Mouse (Mus musculus) right cerebral cortex, postnatal 14 days (tissue): ENCODE data around the gene Gigyf2.

ENCODE experiments used
- DNase-seq: peaks from one replicate; pipeline ENCODE4 v3.0.0; 2022

The Gigyf2 gene

DNA sequence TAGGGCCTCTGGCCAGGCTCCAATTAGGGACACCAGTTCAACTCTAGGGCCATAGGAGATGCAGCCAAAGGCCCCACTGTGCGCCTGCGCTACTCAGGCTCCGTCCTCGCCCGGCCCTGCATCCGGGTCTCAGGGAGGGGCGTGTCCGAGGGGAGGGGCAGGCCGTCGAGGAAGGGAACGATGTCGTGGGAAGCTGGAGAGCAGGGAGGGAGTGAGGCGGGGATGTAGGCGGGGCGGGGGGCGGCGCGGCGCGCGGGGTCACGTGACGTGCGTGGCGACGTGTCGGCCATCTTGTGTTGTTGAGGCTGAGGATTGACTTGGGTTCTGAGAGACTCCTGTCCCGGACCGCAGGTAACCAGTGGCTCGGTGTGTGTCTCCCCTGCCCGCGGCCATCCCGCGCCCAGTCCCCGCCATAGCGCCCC, at the start of gene Gigyf2:
Gigyf2 (plus strand) TSS at position 257 of the 422 bp plus-strand sequence.
- peak; percentile 95 for DNase-seq

DNA sequence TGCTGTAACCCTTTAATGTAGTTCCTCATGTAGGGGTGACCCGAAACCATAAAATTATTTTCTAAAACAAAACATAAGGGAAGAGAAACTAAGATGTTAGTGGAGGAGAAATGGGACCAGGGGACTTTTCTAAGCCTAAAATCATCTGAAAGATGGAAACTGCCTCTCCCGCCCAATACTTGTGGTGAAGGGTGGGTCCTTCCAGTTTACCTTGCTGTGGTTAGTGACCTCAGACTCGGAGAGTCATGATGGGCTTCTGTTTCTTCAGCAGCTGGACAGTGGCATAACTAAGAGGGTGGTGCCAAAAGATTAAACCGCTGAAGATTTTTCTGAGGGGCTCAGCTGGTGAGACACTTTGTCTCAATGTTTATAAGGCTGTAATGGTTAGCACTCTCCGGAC, 46.5 kb upstream of the Gigyf2 start:
- DNase-seq, result no peak

DNA sequence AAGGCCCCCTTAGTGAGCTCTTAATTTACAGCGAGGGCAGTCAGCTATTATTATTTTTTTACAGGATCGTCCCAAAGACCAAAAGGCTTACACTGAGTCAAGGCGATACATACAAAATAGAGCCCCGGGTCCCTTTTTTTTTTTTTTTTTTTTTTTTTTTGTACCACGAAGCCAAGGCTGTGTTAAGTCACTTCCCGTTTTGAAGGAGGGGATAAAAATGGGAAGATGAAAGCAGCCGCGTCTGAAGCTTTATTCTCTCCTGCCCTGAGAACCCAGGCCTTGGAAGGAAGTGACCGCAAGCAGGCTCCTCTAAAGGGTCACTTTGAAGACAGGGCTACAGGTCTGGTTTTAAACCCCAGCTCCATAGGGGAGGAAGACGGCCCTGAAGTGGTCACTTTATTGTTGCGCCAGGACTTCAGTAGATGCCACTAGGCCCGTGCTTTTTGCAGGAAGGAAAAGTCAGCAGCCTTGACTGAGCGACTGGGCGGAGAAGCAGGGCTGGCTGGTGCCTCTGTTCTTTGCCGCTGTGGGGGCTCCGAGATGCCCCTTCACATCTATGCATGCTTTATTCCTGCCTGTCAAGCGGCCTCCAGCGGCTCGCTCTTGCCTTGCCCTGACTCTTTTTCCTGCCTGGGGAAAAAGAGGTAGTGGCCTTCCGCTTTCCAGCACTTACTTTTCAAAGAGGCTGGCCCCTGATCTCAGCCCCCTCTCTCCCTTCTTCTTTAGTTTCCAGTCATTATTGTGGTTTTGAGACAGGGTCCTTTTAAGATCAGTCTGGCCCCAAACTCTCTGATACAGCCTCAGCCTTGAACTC, 45.0 kb upstream of the Gigyf2 start:
- DNase-seq, result no peak

DNA sequence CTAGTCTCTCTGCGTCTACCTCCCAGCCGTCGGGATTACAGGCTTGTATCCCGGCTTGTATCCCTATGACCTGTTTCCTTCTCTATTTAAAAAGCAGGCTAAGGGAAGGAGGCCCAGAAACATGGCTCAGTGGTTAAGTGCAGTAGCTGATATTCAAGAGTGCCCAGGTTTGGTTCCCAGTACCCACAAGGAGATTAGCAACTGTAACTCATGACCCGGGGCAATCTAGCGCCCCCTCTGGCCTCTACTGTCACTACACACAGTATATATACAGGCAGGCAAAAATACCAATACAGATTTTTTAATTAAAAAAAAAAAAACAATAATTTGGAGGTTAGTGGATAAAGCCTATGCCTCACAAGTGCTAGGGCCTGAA, 44.4 kb upstream of the Gigyf2 start:
- no peak for DNase-seq

DNA sequence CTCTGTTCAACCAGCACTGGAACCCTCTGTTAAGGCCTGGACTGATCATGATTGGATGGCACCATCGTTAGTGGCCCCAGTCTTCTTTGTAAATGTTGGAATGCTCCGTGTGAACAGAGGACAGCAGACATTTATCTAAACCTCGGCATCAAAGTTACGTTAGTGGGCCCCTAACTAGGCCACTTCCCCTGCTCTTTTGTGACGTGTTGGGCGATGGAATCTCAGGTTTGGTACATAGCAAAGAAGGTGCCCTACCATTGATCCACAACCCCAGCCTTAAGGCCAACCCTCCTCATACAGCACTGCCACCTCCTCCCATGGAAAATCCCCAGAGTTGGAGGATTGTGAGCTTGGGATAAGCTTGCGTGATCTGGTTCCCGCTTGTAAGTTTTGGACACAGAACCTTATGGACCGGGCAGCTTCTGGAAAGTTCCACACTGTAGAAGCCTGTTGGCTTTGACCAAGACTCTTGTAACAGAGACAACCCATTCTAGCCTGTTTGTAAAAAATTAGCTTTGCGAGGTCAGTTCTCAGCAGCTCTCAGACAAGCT, 43.3 kb upstream of the Gigyf2 start:
- no peak for DNase-seq

DNA sequence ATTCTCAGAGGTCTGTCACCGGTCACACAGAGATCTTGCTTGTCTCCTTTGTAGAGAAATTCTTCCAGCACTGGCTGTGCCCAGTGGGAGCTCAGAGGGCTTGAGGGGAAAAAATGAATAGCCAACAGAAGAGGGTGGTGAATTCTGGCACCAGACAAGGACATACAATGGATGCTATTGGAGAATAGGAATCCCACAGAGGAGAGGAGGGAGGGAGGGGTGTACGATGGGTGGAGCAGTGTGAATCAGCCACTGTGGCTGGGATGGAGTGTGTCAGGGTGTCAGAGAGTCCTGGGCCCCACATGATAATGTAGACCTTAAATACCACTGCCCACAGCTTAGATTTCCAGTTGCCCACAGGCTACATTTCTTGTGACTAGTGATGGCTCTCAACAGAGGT, 39.7 kb upstream of the Gigyf2 start:
- DNase-seq, result no peak

DNA sequence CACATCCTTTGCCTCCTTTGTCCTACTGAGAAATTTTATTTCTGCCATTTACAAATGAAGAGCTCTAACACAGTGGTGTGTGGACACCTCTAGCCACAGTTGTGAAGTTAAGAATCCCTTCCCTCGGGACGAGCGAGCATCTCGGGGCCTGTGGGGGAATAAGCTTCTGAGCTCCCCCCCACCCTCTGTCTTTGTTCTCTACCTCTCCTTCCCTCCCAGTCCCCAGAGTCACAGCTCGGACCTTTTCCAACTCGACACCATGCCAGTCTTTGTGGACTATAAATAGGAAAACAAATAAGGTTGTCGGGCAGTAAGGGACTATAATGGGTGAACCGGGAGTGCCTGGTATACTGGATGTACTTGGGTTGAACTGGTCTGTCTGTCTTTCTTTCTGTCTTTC, 35.4 kb upstream of the Gigyf2 start:
- DNase-seq, result no peak

DNA sequence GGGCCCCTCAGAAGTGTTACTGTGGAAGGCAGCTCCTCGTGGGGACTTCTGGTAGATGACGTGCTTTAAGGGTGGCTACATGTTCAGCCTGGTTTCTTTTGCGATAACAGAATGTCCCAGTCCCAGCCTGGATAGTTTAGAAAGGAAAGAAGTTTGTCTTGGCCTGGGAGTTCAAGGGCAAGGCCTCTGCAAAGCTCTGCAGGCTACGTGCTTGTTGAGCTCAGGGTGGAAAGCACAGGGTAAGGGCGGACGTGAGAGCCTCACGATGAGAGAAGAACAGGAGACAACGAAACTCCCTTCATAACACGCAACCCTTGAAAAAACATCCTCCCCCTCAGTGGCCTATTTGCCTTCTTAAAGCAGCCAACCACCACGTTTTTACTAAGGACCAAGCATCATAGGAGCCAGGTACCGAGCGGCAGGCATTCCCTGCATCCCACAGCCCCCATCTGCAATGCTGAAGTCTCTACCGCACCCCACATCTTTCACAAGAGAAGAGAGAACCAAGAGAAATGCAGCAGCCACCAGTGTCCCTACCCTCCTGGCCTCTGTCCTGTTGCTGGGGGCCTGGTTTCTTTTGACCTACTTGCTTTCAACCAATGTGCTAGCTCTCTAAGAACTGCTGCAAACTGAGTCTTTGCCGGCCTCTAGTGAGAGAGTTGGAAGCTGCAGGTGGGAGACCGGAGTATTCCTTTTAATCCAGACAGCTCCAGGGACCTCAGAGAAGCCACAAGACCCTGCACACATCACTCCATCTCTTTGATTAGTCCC, 34.2 kb upstream of the Gigyf2 start:
- peak; percentile 39 for DNase-seq

DNA sequence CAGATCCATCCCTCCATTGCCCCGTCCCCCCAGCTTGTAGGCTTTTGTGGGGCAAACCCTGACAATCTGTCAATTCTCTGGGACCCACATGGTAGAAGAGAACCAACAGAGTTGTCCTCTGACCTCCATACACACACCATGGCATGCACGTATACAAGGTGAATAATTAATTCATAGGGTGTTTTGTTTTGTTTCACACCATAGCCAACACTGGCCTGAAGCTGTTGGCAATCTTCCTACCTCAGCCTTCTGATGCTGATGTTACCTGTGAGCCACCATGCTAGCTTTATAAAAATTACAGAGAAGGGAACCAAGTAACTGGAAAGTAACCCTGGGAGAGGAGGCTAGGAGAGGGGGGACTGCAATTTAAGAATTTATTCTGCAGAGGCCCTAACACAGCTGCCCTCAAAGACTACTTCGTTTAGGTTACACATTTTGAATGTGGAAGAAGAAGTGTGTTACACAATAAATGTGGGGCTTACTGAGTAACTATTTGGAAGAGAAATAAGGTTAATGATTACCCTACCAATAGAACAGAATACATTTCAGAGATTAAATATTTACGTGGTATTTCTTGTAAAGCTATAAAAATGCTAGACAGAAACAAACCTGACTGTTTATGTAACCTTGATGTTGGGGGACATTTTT, 32.6 kb upstream of the Gigyf2 start:
- no peak for DNase-seq

DNA sequence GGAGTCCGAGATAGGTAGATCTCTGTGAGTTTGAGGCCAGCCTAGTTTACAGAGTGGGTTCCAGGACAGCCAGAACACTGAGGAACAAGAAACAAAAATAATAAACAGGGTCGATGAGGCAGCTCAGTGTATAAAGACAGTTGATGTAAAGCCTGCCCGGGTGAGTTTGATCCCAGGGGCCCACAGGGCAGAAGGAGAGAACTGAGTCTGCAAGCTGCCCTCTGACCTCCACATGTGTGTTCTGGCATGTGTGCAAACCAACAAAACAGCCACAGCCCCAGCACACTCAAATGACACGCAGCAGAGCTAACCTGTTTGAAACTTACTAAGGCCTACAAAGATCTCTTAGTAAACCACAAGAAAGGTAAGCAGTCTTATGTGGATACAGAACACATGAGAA, 31.8 kb upstream of the Gigyf2 start:
- no peak for DNase-seq

DNA sequence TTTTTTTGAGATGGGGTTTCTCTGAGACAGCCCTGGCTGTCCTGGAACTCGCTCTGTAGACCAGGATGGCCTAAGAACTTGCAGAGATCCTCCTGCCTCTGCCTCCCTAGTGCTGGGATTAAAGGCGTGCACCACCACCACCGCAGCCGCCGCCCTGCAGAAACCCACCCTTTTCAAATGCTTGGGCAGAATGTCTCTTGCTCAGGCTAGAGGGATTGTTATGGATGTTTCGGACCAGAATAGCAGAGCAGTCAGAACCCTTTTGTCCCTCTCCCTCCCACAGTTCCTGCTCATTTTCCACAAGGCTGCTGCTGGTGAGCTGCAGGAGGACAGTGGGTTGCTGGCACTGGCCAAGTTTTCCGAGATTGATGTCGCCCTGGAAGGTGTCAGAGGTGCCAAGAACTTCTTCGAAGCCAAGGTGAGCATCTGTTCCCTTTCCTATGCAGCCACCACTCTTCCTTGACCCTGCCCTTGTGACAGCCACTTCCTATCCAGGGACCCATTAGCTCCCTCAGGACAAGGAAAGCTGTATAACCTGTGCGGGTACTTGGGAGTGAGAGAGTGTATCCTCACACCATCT, 29.4 kb upstream of the Gigyf2 start:
- no peak for DNase-seq

DNA sequence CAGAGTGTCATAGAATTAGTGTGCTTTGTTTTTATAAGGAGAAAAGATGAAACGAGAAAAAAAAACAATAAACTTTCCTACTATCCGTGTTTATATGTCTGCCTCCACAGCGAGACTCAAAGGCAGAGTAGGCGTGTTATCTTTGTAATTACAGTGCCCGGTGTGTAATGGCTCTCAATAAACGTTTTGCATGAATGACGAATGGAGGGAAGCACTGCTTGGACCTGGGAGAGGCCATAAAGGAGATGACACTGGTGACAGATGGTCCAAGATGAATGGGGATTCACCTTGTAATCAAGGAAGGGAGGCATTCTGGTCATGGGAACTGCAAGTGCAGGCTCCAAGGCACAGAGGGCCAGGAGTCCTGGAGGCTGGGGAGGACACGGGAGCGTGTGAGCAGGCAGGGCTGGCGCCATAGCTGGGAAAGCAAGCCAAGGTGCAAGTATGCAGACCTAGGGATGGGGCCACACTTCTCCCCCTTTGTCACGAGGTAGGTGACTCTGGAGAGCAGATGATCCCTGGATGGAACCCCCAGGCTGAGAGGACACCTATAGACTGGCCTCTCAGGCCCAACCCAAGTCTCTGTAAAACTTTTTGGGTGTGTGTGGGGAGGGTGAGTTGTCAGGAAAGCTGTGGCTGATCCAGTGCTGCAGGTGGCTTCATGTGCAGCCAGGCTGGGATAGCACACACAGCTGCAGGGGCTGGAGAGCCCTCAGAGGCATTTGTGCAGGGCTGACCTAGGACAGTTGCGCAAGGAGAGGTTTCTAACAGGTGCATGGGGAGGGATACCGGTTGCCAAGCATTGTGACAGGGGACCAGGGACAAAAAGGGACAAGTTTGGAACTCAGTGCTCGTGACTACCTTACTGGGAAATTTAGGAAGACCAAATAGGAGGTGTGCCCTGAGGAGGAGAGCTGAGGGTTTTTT, 26.2 kb upstream of the Gigyf2 start:
- no peak for DNase-seq

DNA sequence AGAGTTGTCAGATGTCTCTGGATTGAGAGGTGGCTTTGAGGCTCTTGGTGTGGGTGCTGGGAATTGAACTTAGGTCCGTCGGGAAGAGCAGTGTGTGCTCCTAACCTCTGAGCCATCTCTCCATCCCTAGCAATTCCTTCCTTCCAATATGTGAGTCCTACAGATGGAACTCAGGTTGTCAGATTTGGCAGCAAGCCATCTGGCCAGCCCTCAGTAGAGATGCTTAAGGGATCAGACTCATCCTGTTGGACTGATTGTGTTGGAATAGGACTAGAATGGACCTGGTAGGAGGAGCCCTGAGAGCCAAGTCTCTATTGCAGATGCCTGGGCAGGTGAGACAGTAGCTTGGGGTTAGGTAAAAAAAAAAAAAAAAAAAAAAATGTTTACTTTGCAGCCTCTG, 24.8 kb upstream of the Gigyf2 start:
- DNase-seq, result no peak

DNA sequence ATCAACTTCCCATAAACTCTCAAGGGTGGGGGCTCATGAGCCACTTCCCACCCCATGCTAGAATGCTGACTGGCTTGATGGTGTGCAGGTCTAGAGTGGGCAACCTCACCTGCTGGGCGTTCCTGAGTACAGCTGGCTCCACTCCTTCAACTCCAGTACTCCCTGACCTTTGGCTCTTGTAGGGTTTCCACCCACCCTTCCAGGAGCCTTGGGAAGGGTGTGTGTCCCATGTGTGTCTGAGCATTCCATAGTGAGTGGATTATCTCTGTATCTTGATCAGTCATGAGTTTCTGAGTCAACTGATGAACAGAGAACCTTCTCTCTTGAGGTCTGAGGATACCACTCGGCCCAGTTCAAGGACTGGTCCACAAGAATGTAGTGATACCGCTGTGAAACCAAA, 17.8 kb upstream of the Gigyf2 start:
- no peak for DNase-seq

DNA sequence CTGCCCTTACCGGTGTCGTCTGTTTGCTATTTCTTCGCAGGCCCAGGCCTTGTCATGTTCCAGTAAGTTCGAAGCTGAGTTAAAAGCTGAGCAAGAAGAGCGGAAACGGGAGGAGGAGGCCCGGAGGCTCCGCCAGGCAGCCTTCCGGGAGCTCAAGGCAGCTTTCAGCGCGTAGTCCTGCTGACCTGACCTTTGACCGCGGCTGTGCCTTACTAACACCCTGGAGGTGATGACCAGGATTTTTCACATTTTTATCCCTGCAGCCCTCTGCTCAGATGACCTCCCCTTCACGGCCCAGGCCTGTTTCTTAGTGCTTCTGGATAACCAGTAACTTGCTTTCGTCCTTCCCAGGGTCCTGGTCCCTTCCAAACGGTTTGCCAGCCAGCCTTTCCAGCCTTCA, 17.2 kb upstream of the Gigyf2 start:
- no peak for DNase-seq

DNA sequence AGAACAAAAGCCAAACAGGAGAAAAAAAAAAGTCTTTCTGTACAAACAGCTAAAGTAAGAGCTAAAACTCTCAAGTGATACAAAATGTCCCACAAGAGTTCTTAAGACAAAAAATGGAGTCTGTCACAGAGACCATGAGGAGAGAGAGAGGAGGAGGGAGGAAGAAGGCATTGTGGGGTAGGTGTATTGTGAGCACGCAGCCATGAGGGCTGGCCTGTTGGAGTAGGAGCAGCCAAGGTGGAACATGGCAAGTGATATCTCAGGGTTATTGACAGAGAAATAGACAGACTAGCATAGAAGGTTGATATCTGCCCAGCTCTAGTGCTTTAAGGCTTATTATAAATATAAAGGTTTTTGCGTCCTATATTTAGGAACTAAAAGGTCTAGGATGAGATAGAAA, 14.1 kb upstream of the Gigyf2 start:
- DNase-seq, result no peak

DNA sequence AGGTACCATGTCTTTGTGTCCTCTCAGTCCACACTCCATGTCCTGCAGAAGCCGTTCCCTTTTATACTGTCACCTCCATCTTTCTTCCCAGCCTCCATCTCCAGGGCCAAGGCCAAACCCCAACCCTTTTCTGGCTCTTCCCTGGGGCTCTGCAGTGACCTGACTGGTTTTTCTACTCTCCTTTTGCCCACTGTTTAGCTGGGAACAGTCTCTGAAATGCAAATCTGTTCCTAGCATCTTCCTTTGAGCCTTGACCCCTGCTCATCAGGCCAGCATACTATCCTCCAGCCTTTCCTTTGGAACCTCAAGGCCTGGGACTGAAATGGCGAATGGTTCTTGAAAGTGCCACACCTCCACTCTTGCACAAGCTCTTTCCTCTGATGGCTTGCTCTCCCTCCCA, 13.7 kb upstream of the Gigyf2 start:
- no peak for DNase-seq

DNA sequence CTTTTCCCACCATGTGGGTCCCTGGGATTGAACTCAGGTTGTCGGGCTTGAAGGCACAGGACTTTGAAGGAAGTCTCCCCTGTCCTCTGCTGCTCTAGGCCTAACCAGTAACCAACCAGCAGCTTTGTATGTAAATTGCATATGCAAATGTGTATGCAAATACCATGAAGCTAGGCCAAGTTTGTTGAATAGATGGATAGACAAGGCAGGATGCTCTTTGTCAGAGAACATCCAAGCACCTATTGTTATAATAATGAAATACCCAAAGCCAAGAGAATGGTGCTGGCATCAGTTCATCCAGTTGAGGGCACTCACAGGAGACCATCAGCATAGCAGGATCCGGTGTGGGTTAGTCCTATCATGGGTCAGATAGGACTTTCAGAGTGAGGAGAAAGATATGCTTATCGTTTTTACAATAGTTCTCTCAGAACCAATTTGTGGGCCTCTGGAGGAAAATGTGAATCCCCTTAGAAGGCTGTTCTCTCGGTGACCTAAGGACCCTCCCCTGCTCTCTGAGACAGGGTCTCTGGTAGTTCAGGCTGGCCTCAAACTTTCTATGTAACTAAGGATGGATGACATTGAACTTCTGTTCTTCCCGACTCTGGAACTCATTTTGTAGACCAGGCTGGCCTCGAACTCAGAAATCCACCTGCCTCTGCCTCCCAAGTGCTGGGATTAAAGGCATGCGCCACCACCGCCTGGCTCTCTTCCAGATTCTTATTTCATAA, 12.8 kb upstream of the Gigyf2 start:
- no peak for DNase-seq

DNA sequence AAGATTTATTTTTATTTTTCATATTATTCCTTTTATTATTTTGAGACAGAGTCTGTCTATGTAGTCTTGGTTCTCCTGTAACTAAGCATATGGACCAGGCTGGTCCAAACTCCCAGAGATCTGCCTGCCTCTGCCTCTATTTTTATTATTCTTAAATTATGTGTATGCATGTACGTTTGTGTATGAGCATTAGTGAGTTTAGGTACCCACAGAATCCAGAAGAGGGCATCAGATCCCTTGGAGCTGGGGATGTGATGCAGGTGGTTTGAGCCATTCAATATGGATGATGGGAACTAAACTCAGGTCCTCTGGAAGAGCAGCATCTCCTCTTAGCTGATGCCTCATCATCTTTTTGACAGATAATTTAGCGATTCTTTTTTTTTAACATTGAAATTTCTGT, 11.4 kb upstream of the Gigyf2 start:
- no peak for DNase-seq

DNA sequence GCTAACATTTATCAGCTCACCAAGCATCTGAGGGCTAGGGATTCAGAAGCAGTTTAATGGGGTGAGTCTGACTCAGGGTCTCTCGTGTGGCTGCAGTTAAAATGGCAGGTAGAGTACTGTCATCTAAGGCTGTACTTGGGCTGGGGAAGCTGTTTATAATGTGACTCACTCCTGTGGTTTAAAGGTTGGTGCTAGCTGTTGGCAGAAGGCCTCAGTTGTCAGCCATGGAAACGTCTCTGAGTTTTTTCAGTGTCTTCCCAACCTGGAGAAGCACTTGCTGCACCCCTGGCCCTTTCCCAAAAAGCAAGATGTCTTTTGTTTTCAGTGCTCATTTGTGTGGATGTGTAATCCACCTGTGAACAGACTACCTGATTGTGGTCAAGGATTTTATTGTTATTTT, 10.9 kb upstream of the Gigyf2 start:
- no peak for DNase-seq

DNA sequence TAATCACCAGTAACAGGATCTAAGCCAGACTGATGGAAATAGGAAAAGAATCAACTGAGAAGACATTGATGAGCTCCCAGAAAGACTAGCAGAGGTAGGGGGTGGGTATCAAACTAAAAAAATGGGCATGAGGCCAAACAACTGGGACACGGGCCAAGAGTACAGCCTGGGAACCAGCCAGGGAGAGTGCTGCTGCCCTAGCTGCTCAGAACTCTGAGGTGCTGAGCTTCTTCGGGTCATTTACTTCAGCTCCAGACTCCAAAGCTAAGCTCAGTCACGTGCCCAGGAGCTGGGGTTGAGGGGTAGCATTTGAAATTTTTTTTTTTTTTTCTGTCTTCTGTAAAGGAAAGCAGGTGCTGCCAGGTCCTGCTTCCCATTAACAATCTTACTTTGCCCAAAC, 10.1 kb upstream of the Gigyf2 start:
- DNase-seq, result peak; percentile 63
